Mouse (Mus musculus): ENCODE results near the gene Spata45.

Spata45 gene

GRCm38 (mm10) chr1:191086304-191086878 lies 50.0 kb downstream of the Spata45 start:
- DNase-seq: no peak

GRCm38 (mm10) chr1:191086960-191087359 lies 50.5 kb downstream of the Spata45 start:
- DNase-seq: no peak

- no peak for DNase-seq
These were observed 51.5 kb downstream of the Spata45 start for GRCm38 (mm10) chr1:191087955-191088354.

GRCm38 (mm10) chr1:191089355-191089754 lies 52.9 kb downstream of the Spata45 start:
- no peak for DNase-seq

- DNase-seq: no peak
These were observed 55.6 kb downstream of the Spata45 start for GRCm38 (mm10) chr1:191092050-191092449.

All from lung, postnatal 36 days (tissue).